Mouse (Mus musculus) cortical plate, adult 2 months (tissue): ENCODE results near the gene Grin2d.

Source experiments
- CTCF ChIP-seq: fragments of 200-500 bp; IDR thresholded peaks from 2 replicates; pipeline ENCODE4 v1.5.1; 2011; ENCODE audit warnings: mild to moderate bottlenecking, control low read depth, low read length; ENCODE audit not compliant: insufficient read depth; ENCODE audit errors: extremely low read depth
- POLR2A ChIP-seq: fragments of 200-500 bp; IDR thresholded peaks from 2 replicates; pipeline ENCODE4 v1.6.1; 2011; ENCODE audit warnings: mild to moderate bottlenecking, low read length, control low read depth; ENCODE audit not compliant: insufficient read depth; ENCODE audit errors: extremely low read depth

DNA sequence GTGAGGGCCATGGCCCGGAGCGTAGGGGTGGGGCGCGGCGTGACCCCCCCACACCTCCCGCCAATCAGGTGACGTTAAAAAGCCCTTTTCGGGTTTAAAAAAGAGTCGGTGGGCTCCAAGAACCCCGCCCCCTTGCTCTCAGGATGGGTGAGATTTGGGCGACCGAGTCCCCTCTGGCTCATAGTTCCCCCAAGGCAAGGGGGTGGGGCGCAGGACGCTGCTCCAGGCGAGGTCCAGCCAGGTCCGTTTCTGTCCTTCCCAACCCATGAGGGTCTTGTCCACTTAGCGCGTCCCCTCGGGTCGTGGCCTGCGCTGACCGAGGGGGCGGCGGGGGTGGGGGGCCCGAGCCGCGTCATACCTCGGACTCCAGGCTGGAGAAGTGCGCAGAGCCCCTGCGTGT is 45.8 kb downstream of the Grin2d start:
- TF ChIP-seq POLR2A (no peak), CTCF (no peak)
